ENCODE assay signal across 9 mouse cellular contexts in the genomic region with DNA sequence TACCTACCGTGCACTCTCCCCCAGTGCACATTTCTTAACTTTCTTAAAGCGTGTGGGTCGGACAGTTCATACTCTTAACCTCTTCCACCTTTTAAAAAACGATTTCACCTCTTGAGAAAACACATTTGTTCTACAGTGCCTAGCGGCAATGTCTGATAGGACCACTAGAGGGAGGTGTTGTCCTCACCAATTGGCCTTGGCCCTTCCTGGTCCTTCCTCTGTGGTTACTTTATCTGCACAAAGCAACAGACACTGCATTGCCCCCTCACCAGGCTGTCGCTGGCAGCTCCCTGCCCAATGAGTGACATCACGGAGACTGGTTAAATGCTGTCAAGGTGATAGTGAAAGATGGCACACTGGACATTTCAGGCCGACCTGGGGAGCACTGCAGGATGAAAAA. TPM values are rescaled to one million over a fixed set of nuclear protein-coding genes. Genes with fewer than 3 reads are reported as not detected.
DNase-seq lines count a peak whose midpoint lies in the region; ATAC-seq and TF ChIP-seq lines count a peak whose summit lies in the region.
"Had no signal": no experiment of that assay in that cellular context is flagged by ENCODE, and none has a peak within 500 bp of the region (broad histone marks: within the 10 kb centered on the region; RNA-seq: fewer than 3 reads in every experiment).

No protein-coding gene starts in this region.

- no peak for ATAC-seq in kidney, postnatal 0 days (replicated peaks; ENCODE audit: low FRiP score, low read depth)
- ATAC-seq in neural tube, embryonic 11.5 days (ENCODE audit: insufficient read depth, low FRiP score, low TSS enrichment), result peak; percentile 72; the same call in 1 of the 2 replicates

- peak; percentile 45 for DNase-seq in thymus, adult 2 months
- no peak for DNase-seq in thymus, adult 18-20 months
- peak; percentile 72 to 86 for DNase-seq in cerebellum, postnatal 25 days
- peak; percentile 17 to 37 for DNase-seq in gastrocnemius, adult 8-10 months (ENCODE audit: low spot score in 2 of 2)
- peak; percentile 82 for DNase-seq in kidney, postnatal 0 days (ENCODE audit: low spot score)
- peak; percentile 49 for DNase-seq in liver
- peak; percentile 69 for DNase-seq in neural tube, embryonic 11.5 days (ENCODE audit: low spot score)
- DNase-seq in thymus, postnatal 14 days, result peak; percentile 51

- no peak overlapping the region for H3K4me2 ChIP-seq in kidney, postnatal 0 days (ENCODE audit: low read length)
- H3K4me2 ChIP-seq in neural tube, embryonic 11.5 days (ENCODE audit: low read depth), result no peak overlapping the region

- no peaks in the 10 kb centered on the region; the same call in 1 of the 2 replicates for H3K27me3 ChIP-seq in thymus, adult 2 months (ENCODE audit: control insufficient read depth, insufficient read depth, low read length)
- no peaks in the 10 kb centered on the region for H3K27me3 ChIP-seq in kidney, postnatal 0 days (ENCODE audit: insufficient read depth, low read length)
- H3K27me3 ChIP-seq in neural tube, embryonic 11.5 days (ENCODE audit: control insufficient read depth, insufficient read depth, low read length), result no peaks in the 10 kb centered on the region

- H3K36me3 ChIP-seq in thymus, adult 2 months (ENCODE audit: control insufficient read depth, insufficient read depth, low read length), result no peaks in the 10 kb centered on the region
- H3K36me3 ChIP-seq in kidney, postnatal 0 days (ENCODE audit: insufficient read depth, low read length), result no peaks in the 10 kb centered on the region
- no peaks in the 10 kb centered on the region for H3K36me3 ChIP-seq in neural tube, embryonic 11.5 days (ENCODE audit: control insufficient read depth, insufficient read depth, low read length)

- peak; percentile 61; the same call in 1 of the 2 replicates for TF ChIP-seq CTCF in thymus, adult 2 months (IDR thresholded peaks at IDR 0.05; ENCODE audit: borderline replicate concordance, control insufficient read depth, extremely low read depth, insufficient read depth, low read length, poor library complexity)
- peak; percentile 95 for TF ChIP-seq CTCF in kidney, postnatal 0 days (IDR thresholded peaks at IDR 0.05; ENCODE audit: low read depth)

- no peak overlapping the region for H3K4me3 ChIP-seq in thymus, adult 2 months (ENCODE audit: control insufficient read depth, insufficient read depth, low read length)
- no peak overlapping the region for H3K4me3 ChIP-seq in kidney, postnatal 0 days (replicated peaks; ENCODE audit: low read depth, low read length)
- no peak overlapping the region for H3K4me3 ChIP-seq in neural tube, embryonic 11.5 days (ENCODE audit: low read depth, low read length)

- H3K27ac ChIP-seq in thymus, adult 2 months (ENCODE audit: control insufficient read depth, insufficient read depth, low read length), result no peak overlapping the region
- H3K27ac ChIP-seq in kidney, postnatal 0 days, result no peak overlapping the region
- H3K27ac ChIP-seq in neural tube, embryonic 11.5 days (ENCODE audit: low read depth, low read length), result no peak overlapping the region

- TF ChIP-seq POLR2A in thymus, adult 2 months (IDR thresholded peaks at IDR 0.05; ENCODE audit: control insufficient read depth, extremely low read depth, insufficient read depth, low read length, poor library complexity), result no peak

- 17% methylated on average over 8 of the region's 8 CpGs for WGBS in thymus, adult 2 months
- 8% methylated on average over 8 of the region's 8 CpGs for WGBS in kidney, postnatal 0 days
- 18% methylated on average over 8 of the region's 8 CpGs for WGBS in neural tube, embryonic 11.5 days

- no peaks in the 10 kb centered on the region for H3K9me3 ChIP-seq in kidney, postnatal 0 days (replicated peaks; ENCODE audit: low read length)
- H3K9me3 ChIP-seq in neural tube, embryonic 11.5 days (ENCODE audit: control insufficient read depth, low read length), result no peaks in the 10 kb centered on the region

- H3K9ac ChIP-seq in kidney, postnatal 0 days (ENCODE audit: low read depth, low read length), result no peak overlapping the region
- H3K9ac ChIP-seq in neural tube, embryonic 11.5 days (ENCODE audit: low read length), result no peak overlapping the region

- no peaks in the 10 kb centered on the region for H3K4me1 ChIP-seq in thymus, adult 2 months (replicated peaks; ENCODE audit: control insufficient read depth, insufficient read depth, low read length)
- H3K4me1 ChIP-seq in kidney, postnatal 0 days (replicated peaks; ENCODE audit: insufficient read depth, low read length), result no peaks in the 10 kb centered on the region
- no peaks in the 10 kb centered on the region for H3K4me1 ChIP-seq in neural tube, embryonic 11.5 days (ENCODE audit: control insufficient read depth, insufficient read depth, low read length)

RNA-seq across cellular contexts. Expression of gene Gli2, which starts 40.3 kb away (rescaled TPM):
- polyA plus RNA-seq in thymus, adult 2 months (2012; rRNA removed), result 1.6 and 2.4 TPM in 2 replicates
- under 1 TPM; 0.44 to 0.54 (median 0.50) TPM for total RNA-seq in gastrocnemius, adult 8-10 months (2022)
- polyA plus RNA-seq in kidney, postnatal 0 days (2015; fragmentation: Nextera tagmentation; extraction: Ambion mirVana), result 2.6 and 4.2 TPM in 2 replicates
- 10.3 and 12.2 TPM in 2 replicates for polyA plus RNA-seq in neural tube, embryonic 11.5 days (2014; fragmentation: Nextera tagmentation; extraction: Ambion mirVana)
- total RNA-seq: neutrophil, adult 5-6 weeks had no signal

Comparison
In these comparisons a context has a peak if more than half of its experiments do, and no peak if none do; other contexts are left out.
1. DNase-seq: peak in thymus, adult 2 months (single experiment), cerebellum, postnatal 25 days (2 of 2), gastrocnemius, adult 8-10 months (2 of 2), kidney, postnatal 0 days (single experiment), liver (single experiment), neural tube, embryonic 11.5 days (single experiment) and thymus, postnatal 14 days (single experiment); none in thymus, adult 18-20 months (0 of 2).